Mouse (Mus musculus): ENCODE results near the gene Hspb3. TPM values are rescaled to one million over a fixed set of nuclear protein-coding genes. Genes with fewer than 3 reads are reported as not detected.
A peak's percentile ranks its signal among the peaks of the same experiment; 100 is the strongest.

The Hspb3 gene
- total RNA-seq (2015; ENCODE audit: low replicate concordance) (not detected in 2 replicates), total RNA-seq (2017; ENCODE audit: low replicate concordance) (not detected in 2 replicates)

GRCm38 (mm10) chr13:113663151-113663779 lies at the start of gene Hspb3:
Gene Hspb3, minus strand, starts transcription at chr13:113663676.
- ATAC-seq (replicated peaks; ENCODE audit: low FRiP score, poor library complexity, severe bottlenecking), result no peak

DNA sequence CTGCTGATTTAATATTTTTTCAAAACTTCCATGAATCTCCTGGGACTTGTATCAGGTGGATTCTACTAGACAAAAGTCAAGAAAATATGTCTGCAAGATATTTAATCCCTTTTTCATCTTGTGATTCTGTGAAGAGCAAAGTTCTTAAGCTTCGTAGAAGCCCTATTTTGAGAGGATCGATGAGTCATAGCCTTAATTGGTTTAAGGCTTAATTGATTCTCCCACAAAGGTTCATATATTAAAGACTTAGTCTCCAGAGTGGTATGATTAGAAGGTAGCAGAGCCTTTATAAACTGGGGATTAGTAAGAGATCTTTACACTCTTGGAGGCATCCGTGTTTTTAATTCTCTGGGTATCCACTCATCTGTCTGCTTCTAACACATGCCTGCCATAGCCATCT lies 49.7 kb upstream of the Hspb3 start:
- ATAC-seq (replicated peaks; ENCODE audit: low FRiP score, poor library complexity, severe bottlenecking), result no peak

DNA sequence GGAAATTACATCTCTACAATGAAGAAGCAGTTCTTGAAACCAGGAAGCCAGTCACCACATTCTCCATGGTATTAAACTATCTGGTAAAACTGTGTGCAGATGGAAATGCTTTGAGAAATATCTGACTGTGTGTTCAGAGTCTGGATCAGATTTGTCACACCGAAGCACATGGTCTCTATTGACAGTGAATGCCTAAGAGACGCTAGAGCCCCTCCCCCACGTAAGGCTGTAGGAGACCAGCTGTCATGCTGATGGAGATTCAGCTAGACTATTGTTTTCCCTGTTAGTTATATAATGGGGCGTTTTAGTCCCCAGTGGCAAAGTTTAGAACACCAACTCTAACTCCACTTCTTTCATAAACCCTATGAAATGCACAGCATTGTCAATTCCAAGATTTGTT lies 42.7 kb upstream of the Hspb3 start:
- ATAC-seq (replicated peaks; ENCODE audit: low FRiP score, poor library complexity, severe bottlenecking), result no peak

DNA sequence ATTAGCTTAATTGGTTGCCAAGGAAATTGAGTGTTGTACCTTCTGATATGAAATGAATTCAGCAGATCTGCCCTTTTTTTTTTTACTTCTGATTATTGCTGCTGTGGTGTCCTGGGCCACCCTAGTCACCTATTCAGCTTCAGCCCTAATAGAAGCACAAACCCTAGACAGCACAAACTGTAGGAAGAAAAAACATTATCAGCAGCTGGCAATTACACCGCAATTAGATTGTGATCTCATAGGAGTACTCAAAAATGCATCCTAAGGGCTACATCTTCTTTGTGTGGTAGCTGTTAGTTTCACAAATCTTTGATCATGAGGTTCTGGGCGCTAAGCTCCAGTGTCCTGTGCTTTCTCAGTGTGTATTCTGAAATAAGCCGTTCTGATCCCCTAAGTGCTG lies 37.7 kb upstream of the Hspb3 start:
- no peak for ATAC-seq (replicated peaks; ENCODE audit: low FRiP score, poor library complexity, severe bottlenecking)

- no peak for ATAC-seq (replicated peaks; ENCODE audit: low FRiP score, poor library complexity, severe bottlenecking)
Measured at GRCm38 (mm10) chr13:113699928-113700327, 36.5 kb upstream of the Hspb3 start.

DNA sequence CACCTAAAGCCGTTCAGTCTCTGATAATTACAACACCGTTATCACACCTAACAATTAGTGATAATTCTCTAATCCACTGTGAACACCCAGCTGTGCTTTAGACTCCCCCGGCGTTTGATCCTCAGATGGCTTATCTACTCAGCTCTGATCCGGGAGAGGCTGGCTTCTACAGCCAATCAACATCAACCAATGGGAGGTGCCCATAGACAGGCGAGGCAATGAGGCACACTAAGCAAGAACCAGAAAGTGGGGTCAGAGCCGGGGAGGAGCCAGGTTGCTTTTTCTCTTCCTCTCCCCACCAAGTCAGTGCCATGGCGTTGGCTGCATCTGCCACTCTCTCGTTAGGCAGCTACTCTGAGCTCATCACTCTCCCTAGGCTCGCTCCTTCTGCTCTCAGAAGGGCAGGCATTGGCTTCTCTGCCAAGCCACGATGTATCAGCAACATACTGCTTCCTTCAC lies 36.0 kb upstream of the Hspb3 start:
- no peak; the same call in 1 of the 2 replicates for ATAC-seq (replicated peaks; ENCODE audit: low FRiP score, poor library complexity, severe bottlenecking)

- no peak for ATAC-seq (replicated peaks; ENCODE audit: low FRiP score, poor library complexity, severe bottlenecking)
Measured at GRCm38 (mm10) chr13:113696838-113697321, 33.4 kb upstream of the Hspb3 start.

- ATAC-seq (replicated peaks; ENCODE audit: low FRiP score, poor library complexity, severe bottlenecking), result 0 out of 2 replicates have a peak, but pooled peaks have one; percentile 73
Measured at GRCm38 (mm10) chr13:113693383-113693782, 29.9 kb upstream of the Hspb3 start.

DNA sequence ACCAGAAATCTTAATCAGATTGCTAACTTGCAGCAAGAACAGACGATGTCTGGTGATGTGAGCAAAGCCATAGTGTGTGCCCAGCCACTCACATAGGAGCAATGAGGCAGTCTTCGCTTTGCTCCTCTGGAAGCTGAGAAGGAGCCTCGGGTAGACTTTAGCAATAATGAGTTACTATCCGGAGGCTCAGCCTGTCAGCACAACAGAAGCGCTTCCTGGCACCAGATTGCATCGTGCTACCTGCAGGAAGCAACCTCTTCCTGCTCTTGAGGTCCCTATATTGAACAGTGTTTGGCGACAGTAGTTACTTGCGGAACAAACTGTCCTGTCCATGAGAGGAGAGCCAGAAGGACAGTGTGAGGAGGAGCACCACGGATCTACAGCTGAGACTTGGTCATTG lies 28.2 kb upstream of the Hspb3 start:
- ATAC-seq (replicated peaks; ENCODE audit: low FRiP score, poor library complexity, severe bottlenecking), result no peak

- ATAC-seq (replicated peaks; ENCODE audit: low FRiP score, poor library complexity, severe bottlenecking), result no peak
Measured at GRCm38 (mm10) chr13:113689883-113690282, 26.4 kb upstream of the Hspb3 start.

DNA sequence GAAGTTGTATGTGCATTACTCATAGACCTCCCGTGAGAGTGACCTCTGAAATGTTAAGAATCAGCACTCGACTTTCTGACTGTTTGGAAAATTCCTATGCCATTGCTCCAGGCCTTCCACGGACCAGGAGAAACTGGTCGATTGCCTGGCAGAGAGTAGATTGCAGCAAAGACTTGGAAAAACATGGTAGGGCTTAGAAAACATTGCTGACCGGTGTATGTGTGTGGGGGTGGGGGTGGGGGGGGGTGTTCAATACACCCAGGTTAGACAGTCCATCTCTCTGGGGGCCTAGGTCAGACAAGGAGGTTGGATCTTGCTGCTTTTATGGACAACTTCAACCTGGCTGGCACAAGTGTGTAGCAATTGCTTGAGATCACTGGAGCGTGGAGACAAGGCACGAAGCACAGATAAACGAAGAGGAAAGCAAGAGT lies 23.2 kb upstream of the Hspb3 start:
- ATAC-seq (replicated peaks; ENCODE audit: low FRiP score, poor library complexity, severe bottlenecking), result no peak

DNA sequence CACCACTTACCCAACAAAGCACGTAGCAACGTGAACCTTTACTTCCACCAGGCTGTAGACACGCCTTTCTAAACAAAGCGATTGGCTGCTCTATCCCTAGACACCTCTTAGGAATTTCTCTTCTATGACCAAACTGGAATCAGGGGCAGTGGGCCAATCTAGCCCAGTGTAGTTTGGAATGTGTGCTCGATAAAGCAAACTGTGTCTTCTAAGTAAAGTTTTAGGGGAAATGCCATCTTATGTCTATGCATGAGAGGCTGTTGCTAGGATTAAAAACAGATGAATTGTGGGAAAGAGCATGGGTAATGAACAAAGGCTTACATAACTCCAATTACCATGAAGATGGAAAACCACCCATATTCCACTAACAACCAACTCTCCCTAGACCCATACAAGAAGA lies 19.3 kb upstream of the Hspb3 start:
- no peak for ATAC-seq (replicated peaks; ENCODE audit: low FRiP score, poor library complexity, severe bottlenecking)

GRCm38 (mm10) chr13:113680646-113681045 lies 17.2 kb upstream of the Hspb3 start:
- no peak for ATAC-seq (replicated peaks; ENCODE audit: low FRiP score, poor library complexity, severe bottlenecking)

DNA sequence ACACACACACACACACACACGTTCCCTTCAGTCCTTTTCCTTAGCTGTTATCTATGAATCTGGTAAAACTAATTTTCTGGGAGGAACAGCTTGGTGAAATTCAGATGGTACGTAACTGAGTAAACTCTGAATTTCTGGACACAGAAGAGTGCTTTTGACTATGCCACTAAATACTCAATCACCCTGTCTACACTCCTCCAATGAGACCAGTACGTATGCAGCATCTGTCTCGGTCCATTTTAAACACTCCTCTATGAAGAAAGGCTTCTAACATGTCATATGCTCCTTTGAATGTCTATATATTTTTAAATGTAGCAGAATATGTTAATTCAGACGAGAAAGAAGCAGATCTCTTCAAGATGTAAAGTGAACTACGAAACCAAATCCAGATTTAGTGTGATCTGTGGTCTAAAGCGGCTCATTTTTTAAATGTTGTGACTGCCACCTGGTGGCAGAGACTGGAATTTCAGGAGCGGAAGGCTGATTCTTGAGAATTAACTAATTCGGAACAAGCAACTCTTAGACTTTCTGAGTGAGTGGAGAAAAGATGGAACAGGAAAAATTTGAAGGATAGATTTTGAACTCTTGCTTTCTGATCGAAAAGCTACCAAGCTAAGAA lies 6.1 kb upstream of the Hspb3 start:
- no peak for ATAC-seq (replicated peaks; ENCODE audit: low FRiP score, poor library complexity, severe bottlenecking)

DNA sequence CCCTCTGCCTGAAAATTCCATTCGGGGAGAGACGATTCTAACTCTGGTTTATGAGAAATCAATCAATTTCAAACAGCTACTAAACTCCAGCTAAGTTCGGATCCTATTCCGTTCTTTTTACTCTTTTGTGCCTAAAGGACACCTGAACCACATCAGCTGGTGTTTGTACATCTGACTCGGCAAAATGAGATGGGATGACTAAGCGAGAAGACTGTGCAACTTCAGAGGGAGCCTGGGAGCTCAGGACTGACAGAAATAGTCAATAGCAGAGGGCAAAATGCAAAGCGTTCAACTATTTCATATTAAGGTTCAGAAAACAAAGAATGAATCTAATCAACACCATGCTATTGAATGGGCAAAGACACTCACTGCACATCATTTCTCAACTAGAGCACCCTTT lies 407 bp upstream of the Hspb3 start:
- no peak for ATAC-seq (replicated peaks; ENCODE audit: low FRiP score, poor library complexity, severe bottlenecking)

- no peak for ATAC-seq (replicated peaks; ENCODE audit: low FRiP score, poor library complexity, severe bottlenecking)
Measured at GRCm38 (mm10) chr13:113661826-113662271, 1.6 kb downstream of the Hspb3 start.

- no peak for ATAC-seq (replicated peaks; ENCODE audit: low FRiP score, poor library complexity, severe bottlenecking)
Measured at GRCm38 (mm10) chr13:113660576-113661310, 2.7 kb downstream of the Hspb3 start.

- ATAC-seq (replicated peaks; ENCODE audit: low FRiP score, poor library complexity, severe bottlenecking), result no peak
Measured at GRCm38 (mm10) chr13:113657204-113657603, 6.3 kb downstream of the Hspb3 start.

- no peak for ATAC-seq (replicated peaks; ENCODE audit: low FRiP score, poor library complexity, severe bottlenecking)
Measured at GRCm38 (mm10) chr13:113656639-113657038, 6.8 kb downstream of the Hspb3 start.

- ATAC-seq (replicated peaks; ENCODE audit: low FRiP score, poor library complexity, severe bottlenecking), result no peak
Measured at GRCm38 (mm10) chr13:113655511-113655910, 8.0 kb downstream of the Hspb3 start.

Measured in erythroblast, adult 5-6 weeks (primary cell).